Mouse (Mus musculus): ENCODE measurements around the gene Chpf. TPM values are rescaled to one million over a fixed set of nuclear protein-coding genes. Genes with fewer than 3 reads are reported as not detected.

Chpf gene
- polyA plus RNA-seq, 1 experiment from 2014 or later: 53.4 TPM

DNA sequence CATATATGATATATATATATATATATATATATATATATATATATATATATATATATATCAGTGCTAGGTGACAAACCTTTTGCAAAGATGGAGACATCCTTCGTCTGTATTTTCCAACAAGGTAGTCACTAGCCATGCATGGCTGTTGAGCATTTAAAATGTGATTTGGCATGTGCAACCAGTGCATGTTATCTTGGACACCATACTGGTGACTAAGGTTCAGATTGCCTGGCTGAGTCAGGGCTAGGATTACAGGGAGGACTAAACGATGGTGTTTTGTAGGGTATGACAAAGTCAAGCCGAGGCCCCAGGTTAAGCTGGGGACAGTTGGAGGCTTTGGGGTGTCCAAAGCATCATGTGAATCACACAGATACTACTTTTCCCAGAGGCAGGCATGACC is 23.7 kb downstream of the Chpf start:
- 73% methylated on average over 3 of the region's 3 CpGs for WGBS
- Histone ChIP-seq H3K4me2 (no peak overlapping the region), H3K36me3 (no peaks in the 10 kb centered on the region), H3K27me3 (peaks cover 8% of the 10 kb centered on the region; the same call in 1 of the 2 replicates), H3K4me3 (no peak overlapping the region), H3K9ac (no peak overlapping the region), H3K4me1 (replicated peaks) (peaks cover 67% of the 10 kb centered on the region), H3K9me3 (no peaks in the 10 kb centered on the region), H3K27ac (replicated peaks) (no peak overlapping the region)
- no peak for ATAC-seq (ENCODE audit: low FRiP score, low read depth)

DNA sequence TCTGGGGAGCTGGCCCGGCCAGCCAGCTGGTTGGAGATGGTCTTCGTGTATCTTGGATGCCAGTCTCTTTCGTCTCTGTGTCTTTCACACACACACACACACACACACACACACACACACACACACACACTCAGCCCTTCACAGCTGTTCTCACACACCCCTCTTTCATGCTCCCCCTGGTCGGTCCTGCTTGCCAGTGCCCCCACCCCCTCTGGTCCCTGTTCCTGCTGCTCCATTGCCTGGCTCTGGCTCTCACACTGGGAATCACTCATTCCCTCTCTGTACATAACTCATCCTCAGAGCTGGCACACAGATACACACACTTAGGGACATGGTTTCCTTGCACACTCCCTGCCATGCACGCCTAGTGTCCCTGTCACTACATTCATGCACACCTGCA is 27.2 kb downstream of the Chpf start:
- Histone ChIP-seq H3K4me1 (replicated peaks) (peaks cover 77% of the 10 kb centered on the region), H3K9me3 (no peaks in the 10 kb centered on the region), H3K4me3 (peak overlapping the region; percentile 40), H3K27me3 (peaks cover 15% of the 10 kb centered on the region; the same call in 1 of the 2 replicates), H3K4me2 (peak overlapping the region; percentile 73), H3K9ac (no peak overlapping the region), H3K36me3 (no peaks in the 10 kb centered on the region), H3K27ac (replicated peaks) (peak overlapping the region; percentile 53; the same call in 1 of the 2 replicates)
- WGBS: 35% methylated on average over 5 of the region's 5 CpGs
- no peak for ATAC-seq (ENCODE audit: low FRiP score, low read depth)

DNA sequence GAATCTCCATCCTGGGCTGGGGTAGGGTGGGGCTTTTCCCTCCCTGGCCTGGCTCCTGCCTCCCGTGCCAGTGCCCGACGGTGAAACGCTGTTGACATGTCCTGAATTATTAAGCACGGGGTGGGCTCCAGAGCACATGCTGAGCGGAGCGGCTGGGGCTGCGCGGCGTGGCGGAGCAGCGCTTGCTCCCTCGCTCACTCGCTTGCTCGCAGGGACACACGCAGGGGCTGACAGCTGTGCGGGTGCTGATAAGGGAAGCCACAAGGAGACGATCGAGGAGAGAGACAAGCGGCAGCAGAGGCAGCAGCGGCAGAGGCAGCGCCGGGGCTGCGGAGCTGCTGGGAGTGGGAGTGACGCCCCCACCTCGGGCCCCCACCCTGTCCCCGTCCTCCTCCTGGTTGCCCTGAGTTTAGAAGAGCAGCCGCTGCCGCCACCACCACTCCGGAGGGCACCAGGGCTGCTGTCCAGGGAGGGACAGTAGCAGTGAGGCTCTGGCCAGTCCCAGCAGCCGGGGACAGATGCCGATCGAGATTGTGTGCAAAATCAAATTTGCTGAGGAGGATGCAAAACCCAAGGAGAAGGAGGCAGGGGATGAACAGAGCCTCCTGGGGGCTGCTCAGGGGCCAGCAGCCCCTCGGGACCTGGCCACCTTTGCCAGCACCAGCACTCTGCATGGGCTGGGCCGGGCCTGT is 28.6 kb downstream of the Chpf start, which contains the start of gene Asic4:
Asic4 (plus strand) TSS at position 123 of the 692 bp plus-strand sequence.
- peak within 1 kb of the TSS; percentile 43 for H3K27ac ChIP-seq (replicated peaks)
- whole genome bisulfite sequencing: 3% methylated on average over 35 of the region's 35 CpGs
- peaks cover 77% of the 10 kb centered on the region for H3K4me1 ChIP-seq (replicated peaks)
- peak within 1 kb of the TSS; percentile 73 for H3K4me2 ChIP-seq
- no peaks in the 10 kb centered on the region for H3K9me3 ChIP-seq
- 0 out of 2 replicates have a peak, but pooled peaks have one; percentile 17 for ATAC-seq (ENCODE audit: low FRiP score, low read depth)
- H3K36me3 ChIP-seq: no peaks in the 10 kb centered on the region
- peak within 1 kb of the TSS; percentile 40 for H3K4me3 ChIP-seq
- H3K9ac ChIP-seq: peak within 1 kb of the TSS; percentile 51
- H3K27me3 ChIP-seq: peaks cover 15% of the 10 kb centered on the region; the same call in 1 of the 2 replicates

DNA sequence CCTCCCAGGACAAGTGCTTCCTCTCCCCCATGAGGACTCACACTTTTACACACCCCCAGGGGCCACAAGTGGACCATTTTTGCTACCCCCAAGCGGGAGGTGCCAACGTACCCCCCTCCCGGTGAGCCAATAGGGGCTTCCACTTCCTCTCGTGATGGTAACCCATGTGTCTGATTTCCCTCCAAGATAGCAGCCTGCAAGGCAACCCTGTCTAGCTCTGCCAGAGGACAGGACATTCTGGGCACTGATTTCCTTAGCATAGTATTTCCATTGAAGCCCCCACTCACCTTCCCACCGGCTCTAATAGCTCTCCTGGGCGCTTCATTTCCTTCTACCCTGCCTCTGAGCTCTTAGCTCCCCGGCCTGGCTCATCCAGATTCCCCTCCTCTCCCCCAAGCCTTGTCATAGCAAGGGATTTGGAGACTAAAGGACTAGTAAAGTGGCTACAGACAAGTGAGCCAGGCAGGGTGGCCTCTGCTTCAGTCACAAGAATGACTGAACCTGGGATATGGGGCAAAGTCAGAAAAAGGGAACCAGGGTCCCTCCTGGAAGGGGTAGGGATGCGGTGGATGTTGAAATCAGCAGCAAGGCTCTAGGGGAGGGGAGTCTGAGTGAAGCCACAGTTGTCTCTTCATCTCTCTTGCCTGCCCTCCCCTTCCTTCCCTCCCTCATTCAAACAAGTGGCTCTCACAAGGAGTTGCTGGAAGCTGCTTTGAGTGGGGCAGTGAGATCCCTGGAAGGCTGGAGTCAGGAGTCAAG is 29.6 kb downstream of the Chpf start:
- Histone ChIP-seq H3K9ac (peak overlapping the region; percentile 51), H3K27ac (replicated peaks) (peak overlapping the region; percentile 43), H3K27me3 (peaks cover 15% of the 10 kb centered on the region; the same call in 1 of the 2 replicates), H3K36me3 (no peaks in the 10 kb centered on the region), H3K4me2 (peak overlapping the region; percentile 73), H3K4me3 (peak overlapping the region; percentile 40), H3K4me1 (replicated peaks) (peaks cover 85% of the 10 kb centered on the region), H3K9me3 (no peaks in the 10 kb centered on the region)
- no peak for ATAC-seq (ENCODE audit: low FRiP score, low read depth)
- WGBS: 3% methylated on average over 8 of the region's 8 CpGs

DNA sequence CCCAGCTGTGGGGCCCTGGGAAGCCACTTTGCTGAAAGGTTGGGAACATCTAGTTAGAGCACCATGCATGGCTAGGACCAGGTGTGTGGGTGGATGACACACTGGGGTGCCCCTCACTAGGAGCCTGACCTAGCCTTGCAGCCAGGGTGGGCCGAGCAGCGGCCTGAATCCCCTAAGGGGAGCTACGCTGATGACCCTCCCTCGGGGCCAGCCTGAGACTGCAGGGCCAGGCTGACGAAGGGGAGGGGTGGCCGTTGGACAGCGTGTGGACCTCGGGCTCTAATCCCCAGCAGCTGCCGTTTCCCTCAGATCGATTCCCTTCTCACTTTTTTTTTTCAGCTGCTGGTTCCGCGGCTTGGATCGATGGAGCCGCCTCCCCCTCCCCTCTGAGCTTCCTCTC is 30.2 kb downstream of the Chpf start:
- 2% methylated on average over 13 of the region's 14 CpGs for WGBS
- H3K4me2 ChIP-seq: peak overlapping the region; percentile 73
- no peak overlapping the region for H3K9ac ChIP-seq
- no peak overlapping the region for H3K27ac ChIP-seq (replicated peaks)
- no peaks in the 10 kb centered on the region for H3K36me3 ChIP-seq
- H3K27me3 ChIP-seq: peaks cover 15% of the 10 kb centered on the region; the same call in 1 of the 2 replicates
- H3K4me1 ChIP-seq (replicated peaks): peaks cover 87% of the 10 kb centered on the region
- no peak for ATAC-seq (ENCODE audit: low FRiP score, low read depth)
- H3K4me3 ChIP-seq: no peak overlapping the region
- no peaks in the 10 kb centered on the region for H3K9me3 ChIP-seq

DNA sequence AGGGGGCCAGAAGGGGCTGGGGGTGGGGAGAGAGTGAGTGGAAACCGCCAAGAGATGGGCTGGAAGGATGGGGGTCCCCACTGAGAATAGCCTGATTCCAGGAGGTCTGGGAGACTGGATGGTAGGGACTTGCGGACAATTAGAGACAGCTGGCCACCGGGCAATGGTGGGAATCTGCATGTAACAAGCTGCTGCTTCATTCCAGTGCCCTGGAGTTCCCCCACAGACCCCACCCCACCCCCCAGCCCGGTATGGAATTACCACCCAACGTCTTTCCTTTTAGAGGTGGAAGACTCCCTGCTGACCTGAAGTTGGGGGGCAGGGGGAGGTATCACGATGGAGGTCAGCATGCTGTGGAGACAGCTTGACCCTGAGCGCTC is 31.1 kb downstream of the Chpf start:
- H3K27me3 ChIP-seq: peaks cover 15% of the 10 kb centered on the region; the same call in 1 of the 2 replicates
- 6% methylated on average over 7 of the region's 7 CpGs for WGBS
- H3K9ac ChIP-seq: no peak overlapping the region
- no peaks in the 10 kb centered on the region for H3K36me3 ChIP-seq
- ATAC-seq (ENCODE audit: low FRiP score, low read depth): no peak
- H3K4me2 ChIP-seq: peak overlapping the region; percentile 30
- no peaks in the 10 kb centered on the region for H3K9me3 ChIP-seq
- peaks cover 92% of the 10 kb centered on the region for H3K4me1 ChIP-seq (replicated peaks)
- H3K27ac ChIP-seq (replicated peaks): peak overlapping the region; percentile 49; the same call in 1 of the 2 replicates
- no peak overlapping the region for H3K4me3 ChIP-seq

DNA sequence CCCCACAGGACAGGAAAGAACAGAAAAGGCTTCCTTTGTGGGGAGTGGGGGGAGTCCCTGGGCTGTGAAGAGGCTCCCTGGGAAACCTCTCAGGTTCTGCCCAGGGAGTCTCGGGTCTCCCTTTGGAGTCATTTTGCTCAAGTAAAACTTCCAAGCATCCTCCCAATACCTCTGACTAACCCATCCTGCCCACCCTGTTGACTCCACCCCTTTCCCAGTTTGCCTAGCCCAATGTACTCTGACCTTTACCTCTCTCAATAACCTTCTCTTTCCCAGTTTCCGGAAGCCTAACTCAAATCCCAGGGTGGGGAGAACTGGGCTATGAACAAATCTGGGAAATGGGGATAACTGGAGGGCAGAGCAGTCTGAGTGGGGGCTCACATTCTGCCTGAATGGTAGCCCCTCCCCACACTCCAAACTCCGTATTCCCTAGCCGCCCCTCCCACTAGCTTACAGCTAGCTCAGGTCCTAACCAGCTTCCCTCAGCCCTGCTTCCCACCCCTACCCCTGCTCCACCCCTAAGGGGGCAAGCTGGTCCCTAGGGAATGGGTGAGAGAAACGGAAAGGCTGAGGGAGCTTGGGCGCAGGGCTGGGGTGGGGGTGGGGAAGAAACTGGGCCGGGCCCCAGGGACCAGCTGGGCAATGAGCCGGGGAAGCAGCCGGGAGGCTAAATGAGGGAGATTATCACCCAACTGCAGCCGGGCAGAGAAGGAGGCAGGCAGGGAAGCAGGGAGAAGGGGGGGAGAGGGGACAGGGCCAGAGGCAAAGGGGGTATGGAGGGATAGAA is 31.6 kb downstream of the Chpf start:
- Histone ChIP-seq H3K27me3 (peaks cover 15% of the 10 kb centered on the region; the same call in 1 of the 2 replicates), H3K9me3 (no peaks in the 10 kb centered on the region), H3K9ac (0 out of 2 replicates have a peak overlapping the region, but pooled peaks have one; percentile 18), H3K27ac (replicated peaks) (peak overlapping the region; percentile 49; the same call in 1 of the 2 replicates), H3K4me2 (peak overlapping the region; percentile 37), H3K4me1 (replicated peaks) (peaks cover 96% of the 10 kb centered on the region), H3K36me3 (no peaks in the 10 kb centered on the region), H3K4me3 (no peak overlapping the region)
- no peak for ATAC-seq (ENCODE audit: low FRiP score, low read depth)
- 9% methylated on average over 10 of the region's 10 CpGs for whole genome bisulfite sequencing

DNA sequence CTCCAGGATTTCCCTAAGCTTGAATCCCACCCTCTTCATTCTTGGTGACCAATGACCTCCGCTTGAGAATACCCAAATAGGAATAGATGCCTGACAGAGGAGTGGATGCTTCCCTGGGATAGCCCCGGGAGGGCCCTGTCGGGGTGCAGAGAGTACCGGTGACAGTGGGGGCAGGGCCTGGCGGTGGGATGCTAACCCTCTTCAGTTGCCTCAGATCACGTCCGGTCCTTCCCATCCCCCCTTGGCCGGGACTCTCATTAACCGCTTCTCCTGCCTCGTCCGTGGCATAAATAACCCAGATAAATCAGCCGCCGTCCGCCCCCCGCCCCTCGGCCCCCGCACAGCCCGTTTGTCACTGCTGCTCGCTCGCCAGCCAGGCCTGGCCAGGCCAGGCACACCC is 32.5 kb downstream of the Chpf start:
- H3K27ac ChIP-seq (replicated peaks): peak overlapping the region; percentile 14; the same call in 1 of the 2 replicates
- WGBS: 5% methylated on average over 20 of the region's 20 CpGs
- no peaks in the 10 kb centered on the region for H3K36me3 ChIP-seq
- peaks cover 96% of the 10 kb centered on the region for H3K4me1 ChIP-seq (replicated peaks)
- H3K27me3 ChIP-seq: peaks cover 10% of the 10 kb centered on the region; the same call in 1 of the 2 replicates
- no peaks in the 10 kb centered on the region for H3K9me3 ChIP-seq
- H3K4me3 ChIP-seq: no peak overlapping the region
- peak overlapping the region; percentile 37 for H3K4me2 ChIP-seq
- no peak for ATAC-seq (ENCODE audit: low FRiP score, low read depth)
- no peak overlapping the region for H3K9ac ChIP-seq

DNA sequence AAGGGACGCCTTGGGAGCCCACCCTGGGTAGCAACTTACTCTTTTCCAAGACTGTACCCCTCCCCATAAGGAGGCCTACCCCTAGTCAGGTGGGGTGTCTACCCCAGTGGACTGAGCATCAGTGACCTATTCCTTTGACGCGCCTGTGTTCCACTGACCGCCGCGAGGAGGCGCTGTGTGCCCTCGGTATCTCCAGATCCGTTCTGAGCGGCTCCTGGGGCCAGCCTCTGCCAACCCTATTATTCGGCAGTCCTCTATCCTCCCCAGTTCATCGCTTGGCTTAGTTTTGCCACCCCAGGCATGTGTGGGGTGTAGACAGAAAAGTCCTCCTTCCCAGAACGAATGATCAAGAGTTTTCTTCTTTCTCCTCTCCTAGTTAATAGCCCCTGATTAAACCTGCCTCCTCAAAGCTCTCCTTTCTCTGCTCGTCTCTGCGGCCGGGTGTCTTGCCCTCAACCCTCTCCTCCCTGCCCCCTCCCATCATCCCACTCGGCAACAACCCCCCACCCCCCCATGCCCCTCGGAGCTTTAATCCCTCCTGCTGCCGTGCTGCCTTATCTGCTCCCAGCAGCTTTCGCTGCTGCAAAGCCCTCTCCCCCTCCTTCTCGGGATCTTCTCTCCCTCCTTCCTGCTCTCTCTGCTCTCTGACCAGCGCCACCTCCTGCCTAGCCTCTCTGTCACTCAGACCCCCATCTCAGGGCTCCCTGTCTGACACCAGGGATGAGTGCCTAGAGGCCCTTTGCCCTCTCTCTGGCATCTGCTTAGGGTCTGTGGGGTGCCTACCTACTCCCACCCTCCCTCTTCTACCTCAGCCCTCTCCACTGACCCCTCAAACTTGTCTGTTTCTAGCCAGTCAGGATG is 33.1 kb downstream of the Chpf start:
- Histone ChIP-seq H3K4me1 (replicated peaks) (peaks cover 90% of the 10 kb centered on the region), H3K36me3 (no peaks in the 10 kb centered on the region), H3K9me3 (no peaks in the 10 kb centered on the region), H3K9ac (0 out of 2 replicates have a peak overlapping the region, but pooled peaks have one; percentile 15), H3K4me2 (peak overlapping the region; percentile 37), H3K4me3 (no peak overlapping the region; the same call in 1 of the 2 replicates), H3K27ac (replicated peaks) (peak overlapping the region; percentile 14; the same call in 1 of the 2 replicates), H3K27me3 (peaks cover 7% of the 10 kb centered on the region; the same call in 1 of the 2 replicates)
- under 1% methylated on average over 22 of the region's 22 CpGs for WGBS
- 0 out of 2 replicates have a peak, but pooled peaks have one; percentile 4 for ATAC-seq (ENCODE audit: low FRiP score, low read depth)

DNA sequence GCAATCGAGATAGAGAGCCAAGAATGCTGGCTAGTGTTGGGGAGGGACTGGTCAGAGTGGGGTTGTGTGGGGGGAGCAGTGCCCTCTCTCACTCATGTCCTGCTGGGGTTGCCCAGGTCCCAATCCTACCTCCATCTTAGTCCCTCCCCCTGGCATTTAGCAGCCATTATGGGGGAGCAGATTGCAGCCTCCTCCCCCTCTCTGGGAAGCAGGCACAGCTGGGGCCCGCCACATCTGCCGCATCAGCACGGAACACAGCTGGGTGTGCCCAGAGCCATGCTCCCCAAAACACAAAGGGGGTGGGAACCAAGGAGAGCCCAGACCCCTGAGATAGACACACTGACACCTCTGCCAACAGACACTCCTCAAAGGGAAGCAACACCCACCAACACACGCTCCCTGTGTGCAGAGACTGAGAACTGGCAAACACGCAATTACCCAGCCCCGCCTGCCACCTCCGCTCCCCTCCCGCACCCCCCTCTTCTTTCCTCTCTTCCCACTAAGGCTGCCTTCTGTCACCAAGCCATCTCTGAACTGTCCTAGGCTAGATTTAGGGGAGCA is 33.9 kb downstream of the Chpf start:
- no peak for ATAC-seq (ENCODE audit: low FRiP score, low read depth)

More for the DNA sequence above, 33.9 kb downstream of the Chpf start:
- Histone ChIP-seq H3K9me3 (no peaks in the 10 kb centered on the region), H3K27ac (replicated peaks) (peak overlapping the region; percentile 14), H3K4me3 (no peak overlapping the region), H3K4me2 (peak overlapping the region; percentile 37), H3K36me3 (no peaks in the 10 kb centered on the region), H3K27me3 (peaks cover 7% of the 10 kb centered on the region; the same call in 1 of the 2 replicates), H3K9ac (no peak overlapping the region), H3K4me1 (replicated peaks) (peaks cover 82% of the 10 kb centered on the region)
- 6% methylated on average over 9 of the region's 9 CpGs for WGBS

All from hindbrain, embryonic 15.5 days (tissue).